Mouse (Mus musculus) erythroblast, adult 5-6 weeks (primary cell): Measurements from ENCODE around the gene Acd. TPM values are rescaled to one million over a fixed set of nuclear protein-coding genes. Genes with fewer than 3 reads are reported as not detected.

Experiments
- ATAC-seq: replicated peaks from 2 replicates; pipeline ENCODE4 v1.8.0; 2016; ENCODE audit warnings: moderate number of reproducible peaks, mild to moderate bottlenecking, moderate TSS enrichment, inconsistent platforms; ENCODE audit not compliant: poor library complexity, low FRiP score, severe bottlenecking
- total RNA-seq, 2 experiments: library from RNA; stranded (forward) in 1 of 2; stranded (reverse) in 1 of 2; fragments of 150-400 nt in 1 of 2; fragments of 200-764, 138-1000 nt in 1 of 2; gene quantifications; 2 replicates each; pipeline versions ENCODE4 v1.2.3 to v1.2.4; 2015 to 2017; ENCODE audit warnings: low replicate concordance in 2 of 2

The Acd gene
- total RNA-seq (2015; ENCODE audit: low replicate concordance) (7.1 and 12.5 TPM in 2 replicates), total RNA-seq (2017; ENCODE audit: low replicate concordance) (1.7 and 7.8 TPM in 2 replicates)

GRCm38 (mm10) chr8:105700966-105701824 is at the start of gene Acd, which contains the start of gene Pard6a:
Gene Acd, minus strand, starts transcription at chr8:105701102.
Gene Pard6a, plus strand, starts transcription at chr8:105701148.
- ATAC-seq: peak; percentile 87

GRCm38 (mm10) chr8:105750606-105751005 is 49.7 kb upstream of the Acd start:
- ATAC-seq: no peak

GRCm38 (mm10) chr8:105743301-105743700 is 42.4 kb upstream of the Acd start:
- no peak for ATAC-seq

- ATAC-seq: no peak
Observed at GRCm38 (mm10) chr8:105739216-105739615, 38.3 kb upstream of the Acd start.

GRCm38 (mm10) chr8:105732186-105732585 is 31.3 kb upstream of the Acd start:
- ATAC-seq: no peak

- 0 out of 2 replicates have a peak, but pooled peaks have one; percentile 20 for ATAC-seq
Observed at GRCm38 (mm10) chr8:105727397-105728124, 26.7 kb upstream of the Acd start.

GRCm38 (mm10) chr8:105725726-105726125 is 24.8 kb upstream of the Acd start:
- no peak for ATAC-seq

GRCm38 (mm10) chr8:105722861-105723260 is 22.0 kb upstream of the Acd start:
- ATAC-seq: no peak

- no peak for ATAC-seq
Observed at GRCm38 (mm10) chr8:105719637-105720036, 18.7 kb upstream of the Acd start.

- no peak for ATAC-seq
Observed at GRCm38 (mm10) chr8:105716302-105716945, 15.5 kb upstream of the Acd start.

- ATAC-seq: no peak
Observed at GRCm38 (mm10) chr8:105715042-105715441, 14.1 kb upstream of the Acd start.

GRCm38 (mm10) chr8:105714139-105714538 is 13.2 kb upstream of the Acd start:
- ATAC-seq: peak; percentile 85

GRCm38 (mm10) chr8:105712286-105712685 is 11.4 kb upstream of the Acd start:
- no peak for ATAC-seq

GRCm38 (mm10) chr8:105709317-105709716 is 8.4 kb upstream of the Acd start:
- no peak for ATAC-seq

- ATAC-seq: no peak
Observed at GRCm38 (mm10) chr8:105708675-105709074, 7.8 kb upstream of the Acd start.

GRCm38 (mm10) chr8:105707498-105708403 is 6.8 kb upstream of the Acd start, which contains the start of the genes 4933405L10Rik and Enkd1:
Gene 4933405L10Rik, plus strand, starts transcription at chr8:105707655.
Gene Enkd1, minus strand, starts transcription at chr8:105708210.
- ATAC-seq: peak; percentile 75

GRCm38 (mm10) chr8:105706426-105706825 is 5.5 kb upstream of the Acd start:
- ATAC-seq: no peak

- no peak for ATAC-seq
Observed at GRCm38 (mm10) chr8:105704955-105705354, 4.1 kb upstream of the Acd start.

GRCm38 (mm10) chr8:105704146-105704812 is 3.4 kb upstream of the Acd start:
- no peak for ATAC-seq
